Mouse (Mus musculus) spleen, embryonic (tissue): ENCODE results near the gene Prss35.

ENCODE experiments used
- CTCF ChIA-PET: fragments of 350-600 bp; sonication (Branson Sonifier 250); formaldehyde crosslinking; loops from one replicate; lab custom pipeline; 2022; lab: Charles Lee

Gene Prss35

DNA sequence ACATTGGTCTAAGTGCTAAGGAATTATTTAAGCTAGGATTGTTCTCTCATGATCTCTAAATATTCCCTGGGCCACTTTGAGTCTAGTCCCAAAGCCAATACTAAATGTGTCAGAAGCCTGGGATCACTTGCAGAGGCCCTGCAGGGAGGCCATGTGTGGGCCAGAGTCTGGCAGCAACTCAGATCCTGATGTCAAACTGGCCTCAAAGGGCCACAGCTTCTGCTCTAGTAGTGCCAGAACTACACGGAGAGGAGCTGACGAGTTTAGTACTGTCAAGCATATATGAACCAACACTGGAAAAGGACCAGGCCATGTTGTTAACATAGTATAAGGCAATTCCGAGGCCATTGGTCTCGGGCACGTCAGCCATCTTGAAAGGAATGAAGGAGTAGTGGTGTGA is 54.7 kb downstream of the Prss35 start:
- CTCF ChIA-PET, result no interaction called here

GRCm38 (mm10) chr9:86798686-86799085 is 55.2 kb downstream of the Prss35 start:
- CTCF ChIA-PET, result no interaction called here

DNA sequence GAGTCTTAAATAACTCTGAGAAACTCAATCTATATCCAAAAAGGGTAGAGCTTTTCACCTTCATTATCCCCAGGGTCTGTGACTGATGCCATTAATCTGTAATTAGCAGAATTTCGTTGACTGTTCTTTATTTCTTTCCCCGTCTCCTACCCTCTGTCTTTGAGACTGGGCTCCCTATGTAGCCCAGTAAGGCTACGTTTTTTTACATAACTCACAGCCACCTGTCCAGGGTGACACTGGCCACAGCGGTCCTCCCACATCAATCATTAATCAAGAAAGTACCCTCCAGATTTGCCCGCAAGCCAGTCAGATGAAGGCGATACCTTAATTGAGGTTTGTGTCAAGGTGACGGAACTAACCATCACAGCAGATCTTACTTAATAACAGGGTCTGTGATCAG is 55.6 kb downstream of the Prss35 start:
- CTCF ChIA-PET, result no interaction called here

DNA sequence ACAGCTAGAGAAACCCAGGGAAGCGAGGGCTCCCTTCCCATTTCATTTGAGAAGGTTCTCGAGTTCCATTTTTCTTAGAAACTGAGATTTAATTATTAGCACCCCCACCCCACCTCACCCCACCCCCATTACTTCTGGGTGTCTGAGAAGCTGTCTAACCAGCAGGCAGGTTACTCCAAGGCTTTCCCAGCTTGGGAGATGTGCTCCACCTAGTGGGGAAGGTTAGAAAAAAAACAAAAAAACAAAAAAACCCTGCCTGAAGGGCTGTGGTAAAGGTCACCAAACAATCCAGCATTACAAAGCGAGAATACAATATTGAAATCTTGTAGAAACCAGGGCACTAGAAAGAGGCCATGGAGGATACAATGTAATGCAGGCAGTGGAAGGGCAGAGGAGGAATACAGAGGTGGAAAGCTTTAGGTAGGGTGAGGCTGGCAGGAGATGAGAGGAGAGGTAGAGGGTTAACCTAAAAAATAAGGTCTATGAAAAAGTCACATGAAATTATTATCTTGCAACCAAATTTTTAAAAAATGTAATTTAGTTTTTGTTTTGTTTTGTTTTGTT is 57.2 kb downstream of the Prss35 start:
- CTCF ChIA-PET, result no interaction called here
